Mouse (Mus musculus) urinary bladder, postnatal 14 days (tissue): Measurements from ENCODE around the gene Gm9913.
A peak's percentile ranks its signal among the peaks of the same experiment; 100 is the strongest.

Source experiments
- DNase-seq: peaks from one replicate; pipeline ENCODE4 v3.0.0; 2021; ENCODE audit warnings: low spot score

Gene Gm9913

GRCm38 (mm10) chr2:125496696-125497095, 8.2 kb upstream of the Gm9913 start:
- no peak for DNase-seq

- DNase-seq: no peak
Measured at GRCm38 (mm10) chr2:125498216-125498615, 6.7 kb upstream of the Gm9913 start.

- no peak for DNase-seq
Measured at GRCm38 (mm10) chr2:125501526-125501925, 3.4 kb upstream of the Gm9913 start.

GRCm38 (mm10) chr2:125505746-125506315, 942 bp downstream of the Gm9913 start:
- peak; percentile 45 for DNase-seq

GRCm38 (mm10) chr2:125506316-125507054, 1.6 kb downstream of the Gm9913 start:
- DNase-seq: peak; percentile 70

- DNase-seq: no peak
Measured at GRCm38 (mm10) chr2:125507893-125508292, 3.0 kb downstream of the Gm9913 start, which contains the start of gene Fbn1. Gene Fbn1, minus strand, starts transcription at chr2:125507993.

- no peak for DNase-seq
Measured at GRCm38 (mm10) chr2:125508381-125508780, 3.5 kb downstream of the Gm9913 start.

- DNase-seq: no peak
Measured at GRCm38 (mm10) chr2:125510752-125511151, 5.9 kb downstream of the Gm9913 start.

- no peak for DNase-seq
Measured at GRCm38 (mm10) chr2:125511898-125512297, 7.0 kb downstream of the Gm9913 start.

GRCm38 (mm10) chr2:125512544-125512943, 7.7 kb downstream of the Gm9913 start:
- DNase-seq: no peak

GRCm38 (mm10) chr2:125514391-125514790, 9.5 kb downstream of the Gm9913 start:
- DNase-seq: no peak

- DNase-seq: no peak
Measured at GRCm38 (mm10) chr2:125515291-125516057, 10.6 kb downstream of the Gm9913 start.

GRCm38 (mm10) chr2:125516594-125516993, 11.7 kb downstream of the Gm9913 start:
- peak; percentile 59 for DNase-seq

- no peak for DNase-seq
Measured at GRCm38 (mm10) chr2:125525484-125525883, 20.6 kb downstream of the Gm9913 start.

- DNase-seq: no peak
Measured at GRCm38 (mm10) chr2:125526566-125526965, 21.7 kb downstream of the Gm9913 start.

- peak; percentile 59 for DNase-seq
Measured at GRCm38 (mm10) chr2:125530665-125531064, 25.8 kb downstream of the Gm9913 start.

- DNase-seq: no peak
Measured at GRCm38 (mm10) chr2:125539640-125540039, 34.8 kb downstream of the Gm9913 start.

GRCm38 (mm10) chr2:125540579-125540978, 35.7 kb downstream of the Gm9913 start:
- DNase-seq: no peak

- no peak for DNase-seq
Measured at GRCm38 (mm10) chr2:125541451-125541850, 36.6 kb downstream of the Gm9913 start.

- no peak for DNase-seq
Measured at GRCm38 (mm10) chr2:125543646-125544045, 38.8 kb downstream of the Gm9913 start.

- DNase-seq: no peak
Measured at GRCm38 (mm10) chr2:125544986-125545385, 40.1 kb downstream of the Gm9913 start.

- DNase-seq: no peak
Measured at GRCm38 (mm10) chr2:125548806-125549578, 44.1 kb downstream of the Gm9913 start.
